Mouse (Mus musculus) right cerebral cortex, adult 2 months (tissue): Measurements from ENCODE around the gene Ints6l.

Experiments
- DNase-seq, 2 experiments: peaks; one replicate each; pipeline ENCODE4 v3.0.0; 2021 to 2022; ENCODE audit warnings: low spot score in 2 of 2

Ints6l gene

GRCm38 (mm10) chrX:56531266-56531665 is 76.6 kb downstream of the Ints6l start:
- peak; percentile 62 to 73 for DNase-seq

GRCm38 (mm10) chrX:56537162-56537561 is 82.5 kb downstream of the Ints6l start:
- peak; percentile 32 to 33 for DNase-seq

- DNase-seq: no peak
These were observed 94.8 kb downstream of the Ints6l start, which contains the start of gene Gm648 for GRCm38 (mm10) chrX:56549506-56549905. TSS of gene Gm648 (minus strand) at chrX:56549606.

GRCm38 (mm10) chrX:56553584-56553983 is 98.9 kb downstream of the Ints6l start:
- no peak for DNase-seq
